Comparison of ENCODE assay signal across 18 mouse cellular contexts in genomic region chr11:119653336-119653735, GRCm38 (mm10). TPM values are rescaled to one million over a fixed set of nuclear protein-coding genes. Genes with fewer than 3 reads are reported as not detected.
DNase-seq lines count a peak whose midpoint lies in the region; ATAC-seq lines count a peak whose summit lies in the region.
"Had no signal": no experiment of that assay in that cellular context is flagged by ENCODE, and none has a peak within 500 bp of the region (broad histone marks: within the 10 kb centered on the region; RNA-seq: fewer than 3 reads in every experiment).

No protein-coding gene starts in this region.

- H3K9ac ChIP-seq in kidney, embryonic 15.5 days = no peak overlapping the region
- H3K9ac ChIP-seq: forebrain, embryonic 13.5 days; forebrain, postnatal 0 days; heart, embryonic 12.5 days; hindbrain, embryonic 15.5 days had no signal

- DNase-seq in adrenal gland, adult (ENCODE audit: inconsistent age in 2 of 2, low spot score in 1 of 2) = peak; percentile 62 to 82
- DNase-seq in adrenal gland, postnatal 4 days (ENCODE audit: low spot score in 2 of 2) = no peak
- peak; percentile 16 for DNase-seq in thymus, postnatal 14 days
- DNase-seq in thymus, postnatal 0 days (ENCODE audit: low spot score) = no peak
- peak; percentile 65 for DNase-seq in adrenal gland, postnatal 10 days
- no peak for DNase-seq in kidney, adult 8-10 months
- DNase-seq: cerebellum, adult 11-12 months; cerebellum, adult 9-10 months; forebrain, postnatal 0 days; gastrocnemius, postnatal 14 days had no signal

- no peaks in the 10 kb centered on the region for H3K9me3 ChIP-seq in kidney, embryonic 15.5 days (replicated peaks)
- H3K9me3 ChIP-seq: embryonic facial prominence, embryonic 10.5 days; forebrain, embryonic 13.5 days; G1E; heart, embryonic 12.5 days; hindbrain, embryonic 15.5 days had no signal

- 0 out of 2 replicates have a peak, but pooled peaks cover 3% of the 10 kb centered on the region for H3K36me3 ChIP-seq in kidney, embryonic 15.5 days
- H3K36me3 ChIP-seq: heart, embryonic 12.5 days; hindbrain, embryonic 15.5 days had no signal

- H3K4me2 ChIP-seq in kidney, embryonic 15.5 days = no peak overlapping the region
- H3K4me2 ChIP-seq: forebrain, embryonic 13.5 days; heart, embryonic 12.5 days; hindbrain, embryonic 15.5 days had no signal

- ATAC-seq in kidney, embryonic 15.5 days (replicated peaks; ENCODE audit: low FRiP score) = no peak
- ATAC-seq in granulocyte monocyte progenitor cell, adult 5-6 weeks (replicated peaks; ENCODE audit: poor library complexity, severe bottlenecking) = no peak
- ATAC-seq: forebrain, embryonic 13.5 days; forebrain, postnatal 0 days; intestine, postnatal 0 days had no signal

- H3K4me3 ChIP-seq in kidney, embryonic 15.5 days (replicated peaks) = no peak overlapping the region
- H3K4me3 ChIP-seq: embryonic facial prominence, embryonic 10.5 days; forebrain, embryonic 13.5 days; heart, embryonic 12.5 days; hindbrain, embryonic 15.5 days had no signal

- no peak overlapping the region for H3K27ac ChIP-seq in kidney, embryonic 15.5 days
- H3K27ac ChIP-seq: embryonic facial prominence, embryonic 10.5 days; forebrain, embryonic 13.5 days; hindbrain, embryonic 15.5 days had no signal

- H3K27me3 ChIP-seq in kidney, embryonic 15.5 days = no peaks in the 10 kb centered on the region
- H3K27me3 ChIP-seq: forebrain, embryonic 13.5 days; heart, embryonic 12.5 days; hindbrain, embryonic 15.5 days had no signal

- WGBS in kidney, embryonic 15.5 days = 90% methylated on average over 9 of the region's 9 CpGs

- H3K4me1 ChIP-seq in kidney, embryonic 15.5 days = peaks cover 18% of the 10 kb centered on the region

RNA-seq across cellular contexts. Expression of gene Rptor, which starts 50.6 kb away (rescaled TPM):
- 10 to 100 TPM; 53.1 to 56.7 TPM for total RNA-seq in adrenal gland, postnatal 4 days (2021)
- 12.3 and 14.0 TPM in 2 replicates for polyA plus RNA-seq in thymus, postnatal 0 days (2015; fragmentation: Nextera tagmentation; extraction: Ambion mirVana)
- 10 to 100 TPM; 36.9 to 50.6 TPM for total RNA-seq in adrenal gland, postnatal 10 days (2021)
- polyA plus RNA-seq in kidney, embryonic 15.5 days (2015; fragmentation: Nextera tagmentation; extraction: Ambion mirVana) = 10.8 and 13.1 TPM in 2 replicates
- 23.8 and 33.0 TPM in 2 replicates for total RNA-seq in granulocyte monocyte progenitor cell, adult 5-6 weeks (2014; fragmentation: Nextera tagmentation)
- 13.7 and 20.9 TPM in 2 replicates for total RNA-seq in granulocyte monocyte progenitor cell, adult 5-6 weeks (2017)

Comparison
In these comparisons a context has a peak if more than half of its experiments do, and no peak if none do; other contexts are left out.
1. DNase-seq: peak in adrenal gland, adult (2 of 2), thymus, postnatal 14 days (single experiment) and adrenal gland, postnatal 10 days (single experiment); none in adrenal gland, postnatal 4 days (0 of 2), thymus, postnatal 0 days (single experiment) and kidney, adult 8-10 months (0 of 2).